Mouse (Mus musculus) forebrain, postnatal 0 days (tissue): ENCODE results near the gene Lypd3. TPM values are rescaled to one million over a fixed set of nuclear protein-coding genes. Genes with fewer than 3 reads are reported as not detected.

Source experiments
- ATAC-seq: fragments of 200-750 bp; cut with Nextera tagmentation; 2 replicates; pipeline ENCODE4 v1.8.0; 2017; ENCODE audit warnings: mild to moderate bottlenecking, moderate library complexity
- DNase-seq: peaks from one replicate; pipeline ENCODE4 v3.0.0-alpha.2; 2015
- H3K27ac ChIP-seq: fragments of 300-500 bp; sonication (generic); 2 replicates; pipeline ENCODE4 v1.5.1; 2014; ENCODE audit warnings: low read depth, mild to moderate bottlenecking, antibody characterized with exemption, low read length, moderate library complexity, mixed read lengths
- H3K27me3 ChIP-seq: fragments of 300-500 bp; sonication (generic); 2 replicates; pipeline ENCODE4 v1.6.1; 2014; ENCODE audit warnings: mild to moderate bottlenecking, low read length, mixed read lengths; ENCODE audit not compliant: insufficient read depth
- H3K36me3 ChIP-seq: fragments of 300-500 bp; sonication (generic); 2 replicates; pipeline ENCODE4 v1.6.1; 2014; ENCODE audit warnings: mild to moderate bottlenecking, moderate library complexity; ENCODE audit not compliant: insufficient read depth
- H3K4me1 ChIP-seq: fragments of 300-500 bp; sonication (generic); 2 replicates; pipeline ENCODE4 v1.6.1; 2014; ENCODE audit warnings: antibody characterized with exemption; ENCODE audit not compliant: insufficient read depth
- H3K4me2 ChIP-seq: fragments of 300-500 bp; sonication (generic); 2 replicates; pipeline ENCODE4 v1.6.1; 2014; ENCODE audit warnings: low read depth, mild to moderate bottlenecking, moderate library complexity
- H3K4me3 ChIP-seq: fragments of 300-500 bp; sonication (generic); 2 replicates; pipeline ENCODE4 v1.5.1; 2014; ENCODE audit warnings: low read depth, low read length, mixed read lengths
- H3K9ac ChIP-seq: fragments of 300-500 bp; sonication (generic); 2 replicates; pipeline ENCODE4 v1.6.1; 2014; ENCODE audit warnings: mild to moderate bottlenecking
- H3K9me3 ChIP-seq: fragments of 300-500 bp; sonication (generic); 2 replicates; pipeline ENCODE4 v1.6.1; 2016; ENCODE audit warnings: low read length
- CTCF ChIP-seq: sonication (generic); IDR thresholded peaks from 2 replicates; pipeline ENCODE4 v1.5.1; 2016; ENCODE audit warnings: antibody characterized with exemption, control low read depth, low read depth
- WGBS: fragments of 180-500 bp; shearing (Covaris S2); extraction: QIAGEN DNeasy Blood & Tissue Kit; methylation state at CpG from one replicate; pipeline ENCODE4 v1.1.7; 2014; 5-methylcytosine and 5-hydroxymethylcytosine counted together
- polyA plus RNA-seq: library from polyadenylated mRNA; unstranded; fragments of >200 nt; fragmentation: Nextera tagmentation; extraction: Ambion mirVana; gene quantifications from 2 replicates; pipeline ENCODE4 v1.2.1, GENCODE M21; 2015
- total RNA-seq: library from RNA; depleted of rRNA; stranded (reverse); fragments of >200 nt; gene quantifications from 2 replicates; pipeline ENCODE4 v1.2.3, GENCODE M21; 2014

The Lypd3 gene
- total and polyA plus RNA-seq, 2 experiments from 2014 or later, result 0.33 to 1.3 TPM

DNA sequence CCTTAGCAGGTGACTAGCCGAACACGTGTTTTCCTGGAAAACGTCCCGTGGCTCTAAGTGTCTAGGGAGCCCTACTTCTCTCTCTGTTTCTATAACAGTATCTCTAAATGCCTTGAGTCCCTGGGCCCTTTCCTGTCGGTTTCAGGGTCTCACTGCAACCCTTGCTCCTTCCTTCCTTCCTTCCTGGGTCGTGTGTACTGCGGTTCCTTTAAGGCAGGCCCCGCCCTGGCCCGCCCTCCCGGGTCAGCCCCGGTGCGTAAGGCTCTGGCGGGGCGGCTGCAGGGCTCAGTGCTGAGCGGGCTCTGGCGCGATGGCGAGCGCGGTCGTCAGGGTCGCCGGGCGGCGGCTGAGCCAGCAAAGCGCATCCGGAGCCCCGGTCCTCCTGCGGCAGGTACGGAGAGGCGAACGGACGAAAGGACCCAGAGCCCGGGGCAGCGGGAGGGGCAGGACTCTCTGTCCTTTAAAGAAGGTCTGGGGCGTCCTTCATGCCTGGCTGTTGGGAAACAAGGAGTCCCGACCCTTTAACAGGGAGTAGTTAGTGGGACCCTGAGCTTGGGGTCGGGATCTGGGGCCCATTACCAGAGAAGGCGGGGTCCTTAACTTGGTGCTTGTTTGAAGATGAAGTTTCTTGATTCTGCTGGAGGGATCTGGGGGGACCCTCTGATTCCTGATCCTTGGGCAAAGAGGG, 42.6 kb upstream of the Lypd3 start:
- TF ChIP-seq CTCF, result no peak
- peaks cover 13% of the 10 kb centered on the region; the same call in 1 of the 2 replicates for H3K4me1 ChIP-seq
- ATAC-seq (peak; percentile 90), DNase-seq (peak; percentile 69)
- H3K27me3 ChIP-seq, result no peaks in the 10 kb centered on the region
- no peak overlapping the region for H3K27ac ChIP-seq
- peak overlapping the region; percentile 53 for H3K9ac ChIP-seq
- no peaks in the 10 kb centered on the region for H3K36me3 ChIP-seq
- 1% methylated on average over 39 of the region's 39 CpGs for WGBS
- peak overlapping the region; percentile 88 for H3K4me2 ChIP-seq
- no peaks in the 10 kb centered on the region for H3K9me3 ChIP-seq
- peak overlapping the region; percentile 63 for H3K4me3 ChIP-seq

DNA sequence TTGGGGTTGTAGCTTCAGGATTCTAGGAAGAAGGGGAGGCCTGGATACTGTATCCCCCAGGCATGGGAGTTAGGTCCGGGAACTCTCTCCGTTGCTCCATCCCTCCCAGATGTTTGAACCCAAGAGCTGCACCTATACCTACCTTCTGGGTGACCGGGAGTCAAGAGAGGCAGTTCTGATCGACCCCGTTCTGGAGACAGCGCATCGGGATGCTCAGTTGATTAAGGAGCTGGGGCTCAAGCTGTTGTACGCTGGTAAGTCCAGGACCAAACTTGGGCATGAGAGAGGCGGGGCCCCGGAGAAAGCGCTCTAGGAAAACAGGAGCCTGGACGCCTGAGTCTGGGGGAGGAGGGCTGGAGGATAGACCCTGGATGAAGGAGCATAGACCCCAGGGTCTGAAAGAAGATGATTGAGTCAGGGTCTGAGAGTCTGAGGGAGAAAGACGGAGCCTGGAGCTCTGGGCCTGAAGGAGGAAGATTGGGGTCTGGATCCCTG, 42.0 kb upstream of the Lypd3 start:
- ATAC-seq (peak; percentile 17; the same call in 1 of the 2 replicates), DNase-seq (peak; percentile 7)
- H3K4me1 ChIP-seq, result peaks cover 13% of the 10 kb centered on the region; the same call in 1 of the 2 replicates
- peak overlapping the region; percentile 88 for H3K4me2 ChIP-seq
- 5% methylated on average over 13 of the region's 13 CpGs for WGBS
- no peaks in the 10 kb centered on the region for H3K36me3 ChIP-seq
- H3K9me3 ChIP-seq, result no peaks in the 10 kb centered on the region
- H3K9ac ChIP-seq, result peak overlapping the region; percentile 53; the same call in 1 of the 2 replicates
- TF ChIP-seq CTCF, result no peak
- H3K4me3 ChIP-seq, result peak overlapping the region; percentile 63
- no peak overlapping the region for H3K27ac ChIP-seq
- H3K27me3 ChIP-seq, result no peaks in the 10 kb centered on the region

DNA sequence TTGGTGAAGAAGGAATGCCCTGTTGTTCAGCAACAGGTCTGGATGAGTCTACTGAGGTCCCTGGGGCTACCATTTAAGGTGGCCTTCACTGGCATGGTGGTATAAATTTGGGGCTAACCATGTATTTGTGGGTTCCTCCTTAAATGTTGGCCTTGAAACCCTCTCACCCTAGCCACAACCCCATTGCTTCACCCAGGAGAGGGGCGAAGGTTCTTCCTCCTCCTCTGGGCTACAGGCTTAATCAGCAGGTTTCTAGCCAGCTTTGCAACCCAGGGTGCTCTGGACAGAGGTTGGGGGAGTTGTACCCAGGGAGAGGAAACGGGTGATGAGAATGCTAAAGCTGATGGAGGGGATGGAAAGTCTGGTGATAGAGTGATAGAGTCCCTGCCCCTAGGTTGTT, 40.9 kb upstream of the Lypd3 start:
- no peak overlapping the region for H3K27ac ChIP-seq
- H3K9ac ChIP-seq, result no peak overlapping the region
- no peaks in the 10 kb centered on the region for H3K9me3 ChIP-seq
- H3K36me3 ChIP-seq, result no peaks in the 10 kb centered on the region
- no peak for DNase-seq
- ATAC-seq, result no peak
- H3K4me1 ChIP-seq, result peaks cover 13% of the 10 kb centered on the region; the same call in 1 of the 2 replicates
- H3K4me3 ChIP-seq, result no peak overlapping the region
- 83% methylated on average over 2 of the region's 2 CpGs for WGBS
- H3K4me2 ChIP-seq, result no peak overlapping the region
- H3K27me3 ChIP-seq, result no peaks in the 10 kb centered on the region
- no peak for TF ChIP-seq CTCF

DNA sequence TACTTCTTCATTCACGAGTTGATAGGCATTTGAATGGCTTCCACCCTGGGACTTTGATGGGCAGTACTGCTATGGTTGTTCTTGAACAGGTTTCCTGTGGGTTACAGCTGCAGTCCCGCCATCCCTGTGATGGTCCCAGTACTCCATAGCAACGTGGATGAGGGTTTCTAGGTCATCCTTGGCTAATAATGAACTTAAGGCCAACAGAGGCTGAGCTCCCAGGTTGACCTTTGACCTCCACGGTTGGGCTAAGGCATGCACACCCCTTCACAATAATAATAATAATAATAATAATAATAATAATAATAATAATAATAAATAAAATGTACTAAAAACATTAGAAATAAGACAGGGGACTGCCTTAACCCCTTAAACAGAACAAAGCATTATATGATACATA, 38.2 kb upstream of the Lypd3 start:
- no peaks in the 10 kb centered on the region for H3K27me3 ChIP-seq
- TF ChIP-seq CTCF, result no peak
- no peak for ATAC-seq
- H3K4me1 ChIP-seq, result peaks cover 15% of the 10 kb centered on the region; the same call in 1 of the 2 replicates
- H3K9me3 ChIP-seq, result no peaks in the 10 kb centered on the region
- no peak overlapping the region for H3K4me2 ChIP-seq
- H3K36me3 ChIP-seq, result no peaks in the 10 kb centered on the region
- H3K9ac ChIP-seq, result no peak overlapping the region
- H3K27ac ChIP-seq, result no peak overlapping the region
- WGBS, result 67% methylated on average over 4 of the region's 4 CpGs
- no peak overlapping the region for H3K4me3 ChIP-seq
- DNase-seq, result no peak

DNA sequence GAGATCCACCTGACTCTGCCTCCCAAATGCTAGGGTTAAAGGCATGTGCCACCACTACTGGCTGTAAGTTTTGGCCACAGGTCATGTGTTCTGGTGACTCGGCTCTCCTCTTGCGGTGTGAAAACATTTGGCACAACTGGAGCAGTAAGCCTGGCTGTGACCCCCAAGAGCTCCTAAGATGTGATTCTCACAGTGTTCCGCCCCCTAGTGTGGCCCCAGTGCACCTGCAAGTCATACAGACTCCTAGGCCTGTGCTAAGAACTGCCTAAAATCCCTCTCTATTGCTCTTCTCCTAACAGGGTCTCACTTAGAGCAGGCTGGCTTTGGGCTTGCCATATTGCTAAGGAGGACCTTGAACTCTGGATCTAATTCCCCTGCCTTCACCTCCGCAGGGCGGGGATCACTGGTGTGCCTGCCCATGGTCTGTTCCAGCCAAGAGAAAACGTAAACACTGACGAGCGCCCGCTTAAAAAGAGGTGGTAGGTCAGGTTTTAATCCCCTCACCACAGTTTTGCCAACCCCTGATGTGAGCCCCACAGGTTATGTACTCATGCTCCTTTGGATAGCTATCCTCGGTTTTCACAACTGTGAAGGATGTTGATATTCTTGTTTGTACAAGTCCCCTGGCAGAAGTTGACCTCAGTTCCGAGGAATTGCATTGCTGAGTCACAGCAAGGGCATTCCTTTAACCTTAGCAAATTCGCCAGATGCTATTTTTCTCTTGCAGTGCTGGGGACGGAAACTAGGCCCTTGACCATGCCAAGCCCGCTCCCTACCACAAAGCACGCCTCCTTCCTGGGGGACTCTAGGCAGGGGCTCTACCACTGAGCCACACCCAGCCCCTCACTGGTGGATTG, 36.9 kb upstream of the Lypd3 start:
- peak; percentile 23; the same call in 1 of the 2 replicates for TF ChIP-seq CTCF
- Histone ChIP-seq H3K4me1 (peaks cover 6% of the 10 kb centered on the region; the same call in 1 of the 2 replicates), H3K36me3 (no peaks in the 10 kb centered on the region), H3K4me3 (no peak overlapping the region), H3K9me3 (no peaks in the 10 kb centered on the region), H3K27ac (no peak overlapping the region), H3K27me3 (no peaks in the 10 kb centered on the region), H3K4me2 (no peak overlapping the region), H3K9ac (no peak overlapping the region)
- DNase-seq, result no peak
- WGBS, result 80% methylated on average over 15 of the region's 15 CpGs
- no peak for ATAC-seq

DNA sequence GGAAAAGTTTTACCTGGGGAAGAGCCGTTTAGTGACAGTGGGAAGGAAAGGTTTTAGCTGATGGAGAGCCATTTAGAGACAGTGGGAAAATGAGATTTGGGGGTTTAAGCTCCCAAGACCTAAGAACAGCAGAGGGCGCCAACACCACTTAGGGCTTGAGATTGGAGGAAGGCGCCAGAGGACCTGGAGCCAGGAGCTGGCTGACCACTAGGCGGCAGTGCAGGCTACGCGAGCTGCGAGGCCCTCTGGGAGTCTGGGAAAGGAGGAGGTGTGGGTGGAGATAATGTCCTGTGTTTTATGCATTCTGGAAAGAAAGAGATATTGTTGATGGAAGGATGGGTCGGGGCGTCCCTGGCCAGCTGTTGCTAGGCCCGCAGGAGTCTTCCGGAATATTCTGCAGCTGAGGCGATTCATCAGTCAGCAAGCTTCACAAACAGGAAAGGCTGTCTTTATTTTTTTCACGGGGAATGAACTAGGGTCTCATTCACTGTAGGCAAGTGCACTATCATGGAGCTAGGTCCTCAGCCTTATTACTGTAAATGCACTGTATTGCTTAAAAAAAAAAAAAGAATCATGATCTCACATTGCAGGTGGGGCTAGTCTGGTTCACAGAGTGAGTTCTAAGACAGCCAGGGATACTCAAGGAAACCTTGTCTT, 35.3 kb upstream of the Lypd3 start:
- Histone ChIP-seq H3K4me1 (0 out of 2 replicates have a peak, but pooled peaks cover 4% of the 10 kb centered on the region), H3K4me2 (peak overlapping the region; percentile 51), H3K27ac (no peak overlapping the region), H3K9me3 (no peaks in the 10 kb centered on the region), H3K4me3 (peak overlapping the region; percentile 31), H3K36me3 (no peaks in the 10 kb centered on the region), H3K9ac (peak overlapping the region; percentile 46), H3K27me3 (no peaks in the 10 kb centered on the region)
- ATAC-seq (peak; percentile 98), DNase-seq (peak; percentile 98)
- TF ChIP-seq CTCF, result peak; percentile 100
- 3% methylated on average over 13 of the region's 13 CpGs for WGBS
